Mouse (Mus musculus) kidney, postnatal 14 days (tissue): ENCODE measurements at regions not wholly inside any gene's neighbourhood (a gene's known extent, or its start where the extent isn't known, plus 50 kb on each side); places are given as distances from the start of the nearest gene placed in this dataset.
A peak's percentile ranks its signal among the peaks of the same experiment; 100 is the strongest.

ENCODE experiments used
- DNase-seq: peaks from one replicate; pipeline ENCODE4 v3.0.0; 2022; ENCODE audit warnings: mixed read lengths

DNA sequence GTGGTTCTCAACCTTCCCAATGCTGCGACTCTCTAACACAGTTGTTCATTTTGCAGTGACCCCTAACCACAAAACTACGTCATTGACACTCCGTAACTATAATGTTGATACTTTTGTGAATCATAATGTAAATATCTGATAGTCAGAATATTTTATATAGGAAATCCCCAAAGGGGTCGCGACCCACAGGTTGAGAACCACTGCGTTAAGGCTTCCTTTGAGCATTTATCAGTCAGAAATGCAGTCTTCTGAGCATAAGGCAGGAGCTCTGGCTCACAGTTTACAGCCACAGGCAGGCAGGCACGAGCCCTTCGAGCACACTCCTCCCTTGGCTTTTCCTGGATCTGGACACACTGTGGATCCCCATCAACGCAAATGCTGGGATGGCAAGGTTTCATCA, 57.0 kb downstream of the Nxnl2 start:
- no peak for DNase-seq

DNA sequence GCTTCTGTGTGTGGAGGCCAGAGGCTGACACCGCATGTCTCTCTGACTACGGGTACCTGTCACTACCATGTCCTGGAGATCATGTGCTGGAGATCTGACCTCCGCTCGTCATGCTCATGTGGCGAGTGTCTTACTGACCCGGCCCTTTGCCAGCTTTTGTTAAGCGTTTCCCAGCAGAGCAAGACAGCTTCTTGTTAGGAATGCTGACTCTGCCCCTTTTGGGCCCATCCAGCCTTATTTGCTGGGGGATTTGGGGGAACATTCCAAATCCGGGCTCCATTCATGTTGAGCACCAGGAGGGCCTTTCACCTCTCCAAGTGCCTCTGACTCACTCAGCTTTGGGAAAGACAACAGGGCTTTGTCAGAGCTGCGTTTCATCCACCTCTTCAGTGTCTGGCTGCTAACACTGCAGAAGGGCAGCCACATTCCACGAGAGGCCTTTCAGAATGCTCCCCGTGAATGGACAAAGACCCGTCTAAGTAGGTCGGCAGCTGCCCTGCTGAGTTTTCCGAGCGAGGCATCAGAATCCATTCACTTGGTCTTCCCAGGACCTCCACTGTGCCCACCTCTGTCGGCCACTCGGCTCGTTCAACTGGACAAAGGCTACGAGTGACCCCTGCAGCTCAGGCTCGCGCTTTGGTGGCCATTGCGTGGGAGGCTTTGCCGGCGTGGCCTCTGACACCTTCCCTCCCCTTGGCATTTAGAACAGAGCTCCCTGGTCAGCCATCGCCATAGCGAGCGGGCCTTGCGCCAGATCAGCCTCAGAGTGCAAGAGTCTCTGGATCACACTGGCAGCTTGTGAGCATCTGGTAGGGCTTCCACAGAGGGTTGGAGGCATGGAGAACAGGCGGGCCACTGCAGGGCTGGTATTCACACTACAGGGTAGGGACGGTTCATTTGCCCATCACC, 58.3 kb downstream of the Nxnl2 start:
- DNase-seq: no peak

DNA sequence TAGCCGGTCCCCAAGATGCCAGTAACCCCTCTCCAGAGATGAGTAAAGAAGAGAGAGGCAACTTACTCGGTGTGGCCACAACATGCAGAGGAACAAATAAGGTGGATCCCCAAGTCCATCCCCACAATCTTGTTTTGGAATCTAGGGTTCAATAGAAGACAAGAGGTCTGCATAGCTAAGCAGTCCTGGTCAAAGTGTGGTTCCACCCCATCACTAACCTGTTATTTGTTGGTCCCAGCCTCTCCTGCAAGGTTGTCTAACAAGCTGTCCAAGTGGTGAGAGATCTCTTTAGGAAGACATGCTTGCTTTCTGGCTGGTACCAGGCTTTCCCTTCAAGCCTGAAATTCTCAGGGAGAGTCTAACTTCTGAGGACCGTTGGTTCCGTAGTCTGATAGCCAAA, 59.0 kb downstream of the Nxnl2 start:
- no peak for DNase-seq

DNA sequence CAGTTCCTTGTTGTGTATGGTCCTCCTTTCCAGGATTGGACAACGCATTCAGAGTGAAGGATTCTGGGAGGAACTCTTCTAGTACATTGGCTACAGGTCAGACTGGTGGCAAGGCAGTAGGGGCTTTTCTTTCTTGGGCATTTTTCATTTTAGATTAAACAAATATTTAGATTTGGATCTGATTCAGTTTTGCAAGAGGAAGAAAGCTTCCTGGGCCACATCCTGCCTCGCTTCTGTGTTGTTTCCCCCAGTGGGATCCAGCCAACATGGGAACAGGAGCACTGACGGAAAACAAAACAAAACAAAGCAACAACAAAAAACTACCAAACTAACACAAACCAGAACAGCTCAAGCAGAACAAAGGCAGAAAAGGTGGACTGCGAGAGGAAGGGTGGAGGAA, 60.8 kb downstream of the Nxnl2 start:
- no peak for DNase-seq

DNA sequence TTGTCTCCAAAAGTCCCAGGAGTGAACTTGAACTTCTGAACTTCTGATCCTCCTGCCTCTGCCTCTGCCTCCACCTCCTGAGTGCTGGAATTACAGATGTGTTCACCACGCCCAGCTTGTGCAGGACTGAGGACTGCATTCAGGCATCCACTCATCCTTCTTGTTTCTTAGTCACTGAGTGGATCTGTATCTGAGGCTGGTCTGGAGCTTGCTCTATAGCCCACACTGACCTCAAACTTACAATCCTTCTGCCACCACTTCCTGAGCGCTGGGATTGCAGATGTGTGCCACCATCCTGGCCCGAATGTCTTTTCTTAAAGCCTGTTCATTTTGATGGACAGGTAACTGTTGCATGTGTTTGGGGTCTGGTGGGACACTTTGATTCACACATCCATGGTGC, 76.6 kb downstream of the Nxnl2 start:
- DNase-seq: no peak

DNA sequence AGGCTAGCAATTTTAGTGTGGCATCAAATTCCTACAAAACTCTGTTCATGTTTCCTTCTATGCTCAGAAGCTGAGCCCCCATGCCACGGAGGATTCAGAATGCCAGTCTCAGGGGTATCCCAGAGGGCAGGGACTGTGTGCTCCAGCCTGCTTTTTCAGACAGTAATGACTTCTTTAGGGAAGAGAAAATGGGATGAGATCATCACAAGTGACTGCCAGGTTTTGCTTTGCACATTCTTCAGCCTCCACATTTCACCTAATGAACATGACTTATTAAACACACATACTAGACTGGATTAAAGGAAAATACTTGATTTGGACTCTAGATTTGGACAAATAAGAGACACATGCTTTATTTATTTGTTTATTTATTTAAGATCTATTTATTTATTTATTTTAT, 82.5 kb downstream of the Nxnl2 start:
- no peak for DNase-seq

DNA sequence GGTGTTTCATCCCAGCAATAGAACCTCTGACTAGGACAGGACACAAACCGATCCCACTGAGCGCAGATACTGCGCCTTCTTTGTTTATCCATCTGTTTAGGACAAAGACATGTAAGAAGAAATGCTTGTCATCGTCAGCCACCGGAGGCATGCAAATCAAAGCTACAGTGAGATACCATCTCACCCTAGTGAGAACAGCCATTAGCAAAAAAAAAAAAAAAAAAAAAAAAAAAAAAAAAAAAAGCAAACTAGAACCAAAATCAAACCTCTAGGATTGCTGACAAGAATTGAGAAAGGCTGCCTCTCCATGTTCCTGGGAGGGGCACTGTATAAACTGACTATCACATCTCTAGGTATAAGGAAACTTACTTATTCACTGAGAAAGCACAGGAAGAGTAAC, 84.9 kb downstream of the Nxnl2 start:
- DNase-seq: no peak

DNA sequence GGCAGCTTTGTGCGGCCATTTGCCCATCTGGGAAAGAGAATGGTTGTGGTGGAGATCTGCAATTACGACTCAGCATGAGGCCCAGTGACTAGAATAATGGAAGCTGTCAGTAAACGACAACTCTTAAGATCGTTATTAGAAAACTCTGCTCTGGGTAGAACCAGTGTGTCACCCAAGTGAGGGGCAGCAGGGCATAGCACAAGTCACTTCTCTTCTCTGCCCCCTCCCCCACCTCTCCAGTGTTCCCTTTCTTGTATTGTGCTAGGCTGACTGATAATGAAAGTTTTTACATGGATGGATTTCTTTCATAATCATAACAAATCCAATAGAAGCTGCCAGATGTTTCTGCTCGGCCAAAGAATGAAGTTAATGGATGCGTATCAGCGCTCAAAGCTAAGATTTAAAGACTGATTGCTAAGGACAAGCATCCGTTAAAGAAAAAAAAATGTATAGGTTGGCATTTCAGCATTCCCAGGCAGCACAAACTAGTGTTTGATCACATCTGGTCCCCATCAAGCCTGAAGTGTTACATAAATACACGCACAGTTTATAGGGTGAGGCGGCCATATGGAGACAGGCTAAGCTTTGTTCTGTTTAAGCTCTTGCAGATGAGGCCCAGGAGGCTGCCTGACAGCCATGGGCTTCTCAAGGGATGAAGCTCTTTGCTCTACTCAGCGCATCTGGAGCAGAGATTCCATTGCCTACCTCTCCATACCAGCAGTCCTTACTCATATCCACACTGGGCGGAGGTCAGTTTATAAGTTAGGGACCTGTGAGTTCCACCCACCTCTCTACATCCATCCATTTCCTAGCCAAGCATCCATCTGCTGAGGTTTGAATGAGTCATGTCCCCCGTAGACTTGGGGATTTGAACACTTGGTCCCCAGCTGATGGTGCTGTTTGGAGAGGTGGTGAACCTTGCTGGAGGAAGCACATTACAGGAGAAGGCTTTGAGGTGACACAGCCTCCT, 88.2 kb downstream of the Nxnl2 start:
- DNase-seq: no peak

DNA sequence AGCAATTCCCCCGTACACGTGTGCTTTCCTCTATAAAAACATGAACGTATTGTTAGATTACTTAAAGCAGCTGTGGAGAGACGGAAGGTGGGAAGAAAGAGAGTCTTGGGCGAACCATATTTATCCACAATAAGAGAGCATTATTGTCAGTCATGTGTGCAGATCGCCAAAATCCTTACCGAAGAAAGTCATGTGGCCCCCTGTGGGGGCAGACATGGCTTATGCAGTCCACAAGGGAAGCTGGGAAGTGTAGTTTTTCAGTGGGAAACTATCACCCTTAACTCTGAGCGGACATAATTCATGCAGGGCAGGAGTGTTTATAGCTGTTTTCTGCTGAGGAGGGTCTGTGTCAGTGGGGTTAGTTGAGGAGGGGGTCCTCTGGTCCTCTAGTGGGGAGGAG, 90.8 kb downstream of the Nxnl2 start:
- no peak for DNase-seq

DNA sequence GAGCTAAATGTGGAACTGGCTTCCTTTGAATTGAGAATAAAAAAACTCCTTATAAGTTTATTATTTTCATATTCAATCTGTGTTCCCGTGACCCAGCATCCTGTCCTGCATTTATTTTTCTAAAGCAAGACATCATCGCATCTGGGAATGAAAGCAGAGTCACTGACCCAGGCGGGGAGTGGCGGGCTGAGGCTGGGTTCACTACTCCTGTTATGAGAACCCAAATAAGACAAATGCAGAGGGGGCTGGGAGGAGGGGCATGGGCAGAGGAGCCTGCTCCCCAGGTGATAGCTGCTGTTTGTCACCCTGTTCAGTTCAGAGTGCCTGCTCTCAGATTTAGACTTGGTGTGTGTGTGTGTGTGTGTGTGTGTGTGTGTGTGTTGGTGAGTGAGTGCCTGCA, 102.0 kb downstream of the Nxnl2 start:
- DNase-seq: peak; percentile 28

DNA sequence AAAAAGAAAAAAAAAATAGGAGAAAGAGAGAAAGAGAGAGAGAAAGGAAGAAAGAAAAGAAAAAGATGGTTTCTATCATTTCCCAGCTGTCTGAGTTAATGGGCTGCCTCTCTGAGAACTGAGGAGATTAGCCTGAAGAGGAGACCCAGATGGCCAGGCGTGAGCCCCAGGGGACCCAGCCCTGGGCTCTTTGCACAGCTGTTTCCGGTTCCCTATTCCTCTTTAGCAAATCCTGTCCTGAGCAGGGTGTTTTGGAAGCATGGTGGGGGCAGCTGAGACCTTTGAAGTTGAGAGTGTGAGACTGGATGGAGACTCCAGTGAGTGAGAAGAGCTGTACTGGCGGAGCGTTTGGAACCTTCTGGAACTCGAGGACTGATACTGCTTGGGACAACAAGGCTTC, 103.8 kb downstream of the Nxnl2 start:
- peak; percentile 74 for DNase-seq

DNA sequence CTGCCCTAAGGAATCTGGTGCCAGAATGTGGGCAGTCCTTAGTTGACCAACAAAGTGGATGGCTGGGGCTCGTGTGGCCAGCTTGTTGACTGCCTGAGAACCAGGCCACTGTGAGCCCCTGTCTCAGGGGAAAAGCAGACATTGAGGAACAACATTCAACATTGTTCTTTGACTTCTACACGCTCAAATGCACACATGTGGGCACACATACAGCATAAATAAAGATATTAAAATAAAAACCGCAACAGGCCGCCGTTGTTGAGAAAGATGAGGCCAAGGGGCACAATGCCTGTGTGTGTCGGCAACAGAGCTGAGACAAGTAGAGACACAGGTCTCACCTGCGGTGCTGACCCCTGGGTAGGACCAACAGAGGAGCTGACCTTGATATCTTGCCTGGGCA, 105.8 kb downstream of the Nxnl2 start:
- DNase-seq: no peak

DNA sequence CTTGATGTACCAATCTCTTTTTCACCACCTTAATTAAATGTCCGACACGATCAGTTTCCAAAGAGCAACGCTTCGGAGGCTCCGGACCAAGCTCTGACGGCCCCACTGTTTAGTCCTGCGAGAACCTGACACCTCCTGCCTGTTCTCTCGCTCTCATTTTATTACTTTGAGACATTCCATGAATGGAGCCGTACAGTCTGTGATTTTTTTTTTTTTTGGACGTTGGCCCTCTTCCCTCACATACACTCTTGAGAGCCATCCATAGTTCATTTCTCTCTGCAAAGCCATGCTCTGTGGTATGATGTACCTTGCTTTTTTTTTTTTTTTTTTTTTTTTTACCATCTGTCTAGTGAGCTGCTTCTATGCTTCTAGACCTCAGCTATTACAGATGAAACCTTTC, 106.7 kb downstream of the Nxnl2 start:
- no peak for DNase-seq

DNA sequence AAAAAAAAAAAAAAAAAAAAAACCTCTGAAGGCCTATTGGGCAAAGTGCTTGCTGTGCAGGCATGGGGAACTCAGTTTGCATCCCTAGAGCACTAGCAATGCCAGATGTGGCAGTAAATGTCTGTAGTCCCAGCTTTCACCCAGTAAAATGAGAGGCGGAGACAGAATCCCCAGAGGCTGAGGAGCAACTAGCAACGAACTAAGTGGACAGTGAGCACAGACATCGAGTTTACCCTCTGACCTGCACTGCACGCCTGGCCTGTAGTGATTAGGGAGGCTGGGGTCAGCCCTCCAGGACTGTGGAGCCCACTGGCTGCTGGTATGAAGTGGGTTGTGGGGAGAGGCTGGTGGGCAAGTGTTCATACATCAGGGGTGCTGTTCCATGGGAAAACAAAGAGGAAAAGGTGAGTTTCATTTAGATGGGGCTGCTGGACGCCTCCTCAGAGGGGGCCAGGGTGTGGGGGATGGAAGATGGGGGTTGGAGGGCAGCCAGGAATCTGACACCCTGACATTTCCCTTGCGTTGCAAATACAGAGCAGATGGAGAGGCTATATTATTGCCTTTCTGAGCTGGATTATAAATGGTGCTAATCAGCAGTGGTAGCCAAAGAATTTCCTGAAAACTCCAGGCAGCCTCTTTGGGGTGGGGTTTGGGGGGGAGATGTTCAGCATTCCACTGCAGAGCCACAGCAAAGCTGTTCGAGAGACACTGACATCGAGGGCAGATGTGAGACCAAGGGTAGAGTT, 109.0 kb downstream of the Nxnl2 start:
- DNase-seq: peak; percentile 79

DNA sequence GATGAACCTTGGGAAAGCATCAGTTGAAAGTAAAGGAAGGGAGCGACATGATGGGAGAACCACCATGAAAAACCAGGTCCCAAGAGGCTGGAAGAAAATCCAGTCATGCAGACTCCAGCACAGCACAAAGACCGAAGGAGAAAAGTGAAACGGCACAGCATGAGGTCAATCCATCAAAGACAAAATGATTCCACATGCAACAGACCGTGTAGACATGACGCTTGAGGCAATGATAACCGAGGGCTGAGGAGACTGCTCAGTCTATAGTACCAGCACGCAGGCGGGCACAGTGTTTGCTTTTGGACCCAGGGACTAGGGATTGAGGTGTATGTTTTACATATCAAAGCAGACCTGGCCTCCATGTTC, 109.5 kb downstream of the Nxnl2 start:
- DNase-seq: no peak

DNA sequence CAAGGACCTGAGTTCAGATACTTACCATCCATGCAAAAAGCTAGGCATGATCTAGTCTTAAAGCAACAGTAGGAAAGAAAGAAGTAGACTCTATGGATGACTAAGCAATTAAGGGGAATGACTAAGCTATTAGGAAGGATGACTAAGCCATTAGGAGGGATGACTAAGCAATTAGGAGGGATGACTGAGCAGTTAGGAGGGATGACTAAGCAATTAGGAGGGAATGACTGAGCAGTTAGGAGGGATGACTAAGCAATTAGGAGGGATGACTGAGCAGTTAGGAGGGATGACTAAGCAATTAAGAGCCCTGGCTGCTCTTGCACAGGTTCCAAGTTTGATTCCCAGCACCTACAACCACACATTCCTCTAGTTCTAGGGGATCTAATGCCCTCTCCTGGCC, 113.9 kb downstream of the Nxnl2 start:
- no peak for DNase-seq

DNA sequence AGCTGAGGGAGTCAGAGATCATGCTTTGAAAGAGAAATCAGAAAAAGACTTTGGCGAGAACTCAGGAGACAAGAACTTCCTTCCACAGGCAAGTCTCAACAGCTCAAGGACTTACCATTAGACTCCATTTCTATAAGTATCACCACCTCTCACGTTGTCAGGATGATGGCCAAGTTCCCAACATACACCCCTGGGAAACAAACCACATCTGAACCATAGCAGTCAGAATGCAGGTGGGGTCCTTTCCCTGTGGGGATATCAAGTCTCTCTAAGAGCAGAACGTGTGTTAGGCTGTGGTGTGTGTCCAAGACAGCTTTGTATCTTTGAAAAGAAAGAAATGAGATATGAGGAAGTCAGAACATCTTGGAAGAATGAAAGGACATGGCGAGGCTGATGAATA, 118.6 kb downstream of the Nxnl2 start:
- DNase-seq: no peak

DNA sequence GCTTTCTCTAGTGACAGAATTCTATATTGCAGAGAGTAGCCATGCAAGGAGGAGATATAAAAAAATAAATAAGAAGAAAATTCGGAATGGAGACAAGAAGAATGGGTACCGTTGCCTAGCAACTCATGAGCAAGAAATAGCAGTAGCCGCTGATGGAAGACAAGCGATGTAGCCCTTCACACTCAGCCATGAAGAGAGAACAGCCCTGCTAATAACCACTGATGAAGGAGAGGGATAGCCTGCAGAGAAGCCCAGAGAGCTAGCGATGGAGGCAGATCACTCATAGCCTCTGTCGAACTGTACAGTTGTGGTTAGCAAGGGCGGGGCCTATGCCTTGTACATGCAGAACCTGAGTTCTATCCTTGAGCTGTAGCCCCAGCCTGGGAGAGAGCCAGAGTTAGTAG, 118.4 kb upstream of the S1pr3 start:
- no peak for DNase-seq

DNA sequence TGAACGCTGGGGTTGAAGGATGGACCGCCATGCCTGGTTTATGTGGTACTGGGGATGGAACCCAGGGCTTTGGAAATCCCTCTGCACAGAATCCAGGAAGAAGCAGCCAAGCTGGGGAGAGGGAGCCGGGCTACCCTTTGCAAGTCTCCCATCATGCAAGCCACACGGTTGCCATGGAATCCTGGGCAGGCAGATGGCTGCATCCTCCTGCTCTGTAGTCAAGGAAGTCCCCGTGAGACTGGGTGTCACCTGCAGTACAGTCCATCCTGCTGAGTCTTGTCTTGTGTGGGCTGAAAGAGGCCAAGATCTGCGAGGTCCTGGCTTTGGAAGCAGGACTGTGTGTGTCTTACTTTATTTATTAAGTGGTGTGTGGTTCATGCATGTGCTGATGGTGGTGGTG, 117.5 kb upstream of the S1pr3 start:
- DNase-seq: no peak

DNA sequence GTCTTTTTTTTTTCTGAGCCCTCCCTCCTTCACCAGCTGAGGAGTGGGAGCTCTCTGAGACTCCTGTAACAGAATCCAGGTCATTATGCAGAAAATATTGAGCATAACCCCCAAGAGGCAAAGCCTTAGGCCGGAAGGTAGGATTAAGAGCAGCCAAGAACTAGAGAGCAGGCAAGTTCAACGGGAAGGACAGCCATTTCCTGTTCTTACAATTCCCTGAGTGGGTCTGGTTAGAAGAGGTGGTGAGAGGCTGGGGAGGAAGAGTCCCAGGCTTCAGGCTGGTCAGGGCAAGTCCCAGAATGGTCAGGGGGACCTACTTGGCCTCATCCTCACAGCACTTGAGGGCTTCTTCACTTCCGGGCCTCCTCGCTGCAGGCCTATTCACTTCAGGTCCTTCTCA, 115.4 kb upstream of the S1pr3 start:
- DNase-seq: peak; percentile 23

DNA sequence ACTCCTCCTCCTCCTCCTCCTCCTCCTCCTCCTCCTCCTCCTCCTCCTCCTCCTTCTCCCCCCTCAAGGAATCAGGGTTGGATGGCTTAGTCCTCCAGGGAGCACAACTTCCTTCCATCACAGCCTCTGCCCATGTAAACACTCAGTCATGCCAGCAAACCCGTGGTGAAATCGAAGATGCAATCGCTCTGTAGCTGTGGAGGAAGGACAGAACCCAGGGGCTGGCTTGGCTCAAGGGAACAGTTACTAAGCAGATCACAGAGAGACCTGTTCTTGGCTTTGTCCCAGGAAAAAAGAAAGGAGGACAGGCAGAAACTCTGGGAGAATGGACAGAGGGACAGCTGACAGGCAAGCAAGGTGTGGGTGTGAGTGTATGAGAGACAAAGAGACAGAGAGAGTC, 112.6 kb upstream of the S1pr3 start:
- no peak for DNase-seq

DNA sequence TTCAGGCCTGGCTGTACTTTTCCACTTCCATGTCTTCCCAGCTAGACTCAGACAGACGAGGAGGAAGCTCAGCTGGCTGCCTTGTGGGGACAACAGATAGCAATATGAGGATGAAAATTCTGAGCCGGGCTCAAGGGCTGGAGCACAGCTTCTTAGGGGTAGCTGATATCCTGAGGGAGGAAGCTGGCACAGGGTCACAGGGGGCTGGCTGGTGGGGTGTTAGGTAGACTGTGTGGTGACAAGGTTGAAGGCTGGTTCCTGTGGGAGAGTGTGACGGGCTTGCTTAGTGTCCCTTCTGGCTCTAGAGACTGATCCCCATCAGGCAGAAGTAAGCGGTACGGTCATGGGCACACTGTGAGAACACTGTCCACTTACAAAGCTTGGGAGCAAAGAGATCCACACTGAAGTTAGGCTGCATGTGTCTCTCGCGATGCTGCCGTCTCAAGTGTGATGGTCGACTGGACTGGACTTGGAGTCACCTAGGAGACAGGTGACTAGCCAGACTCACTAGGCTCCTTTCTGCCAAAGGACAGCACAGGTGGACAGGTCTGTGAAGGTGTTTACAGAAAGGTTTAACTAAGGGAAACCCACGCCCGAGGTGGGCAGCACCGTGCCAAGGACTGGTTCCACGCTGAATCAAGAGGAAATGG, 111.1 kb upstream of the S1pr3 start:
- no peak for DNase-seq
